Mouse (Mus musculus) brain, embryonic 14.5 days (tissue): ENCODE data around the gene Ifnlr1.

Source experiments
- CTCF ChIP-seq: fragments of 200-500 bp; IDR thresholded peaks from 2 replicates; pipeline ENCODE4 v1.5.1; 2012; ENCODE audit warnings: inconsistent platforms, mild to moderate bottlenecking, moderate library complexity, borderline replicate concordance; ENCODE audit not compliant: insufficient read depth, insufficient read length; ENCODE audit errors: extremely low read depth
- POLR2A ChIP-seq: fragments of 200-500 bp; IDR thresholded peaks from 2 replicates; pipeline ENCODE4 v1.6.1; 2012; ENCODE audit warnings: mild to moderate bottlenecking, inconsistent platforms, borderline replicate concordance; ENCODE audit not compliant: poor library complexity, insufficient read depth, insufficient read length, severe bottlenecking; ENCODE audit errors: extremely low read depth

- TF ChIP-seq POLR2A: no peak
- TF ChIP-seq CTCF: no peak
Measured at GRCm38 (mm10) chr4:135752106-135752778, 66.2 kb downstream of the Ifnlr1 start.
